Mouse (Mus musculus): Measurements from ENCODE around the gene Creb3l2.

DNA sequence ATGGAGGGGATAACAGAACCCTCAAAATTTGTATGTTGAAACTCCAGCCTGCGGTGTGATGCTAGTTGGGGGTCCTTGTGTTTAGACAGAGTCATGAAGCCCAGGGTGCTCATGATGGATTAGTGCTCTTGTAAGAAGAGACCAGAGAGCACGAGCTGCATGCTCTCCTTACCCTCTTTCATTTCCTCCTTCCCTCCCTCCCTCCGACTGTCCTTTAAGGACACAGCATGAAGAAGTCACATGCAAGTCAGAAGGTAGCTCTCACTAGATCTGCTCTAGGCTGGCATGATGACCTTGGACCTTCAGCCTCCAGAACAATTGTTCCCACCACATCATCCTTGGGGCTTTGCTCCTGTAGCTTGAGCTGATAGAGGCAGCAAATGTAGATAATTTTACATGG lies 30.2 kb downstream of the Creb3l2 start:
- TF ChIP-seq POLR2A (IDR thresholded peaks at IDR 0.05; ENCODE audit: borderline replicate concordance, low read depth, low read length) (no peak), CTCF (IDR thresholded peaks at IDR 0.05; ENCODE audit: low read depth, low read length) (no peak)
